Mouse (Mus musculus): ENCODE measurements around the gene Cuedc1.

GRCm38 (mm10) chr11:88065732-88066131, 32.1 kb upstream of the Cuedc1 start:
- TF ChIP-seq GABPA (IDR thresholded peaks at IDR 0.05; ENCODE audit: low read depth, low read length) (no peak), ELF1 (IDR thresholded peaks at IDR 0.05; ENCODE audit: low read depth, low read length) (no peak), TCF12 (IDR thresholded peaks at IDR 0.05; ENCODE audit: low read depth, low read length) (no peak), MXI1 (IDR thresholded peaks at IDR 0.05; ENCODE audit: low read depth, low read length) (no peak), POLR2AphosphoS2 (IDR thresholded peaks at IDR 0.05; ENCODE audit: low read length) (no peak), BHLHE40 (IDR thresholded peaks at IDR 0.05; ENCODE audit: borderline replicate concordance, low read depth, low read length) (no peak), ZNF384 (IDR thresholded peaks at IDR 0.05; ENCODE audit: low read depth, low read length) (peak; percentile 60), CTCF (IDR thresholded peaks at IDR 0.05 in 2 of 3, conservative IDR thresholded peaks at IDR 0.05 in 1 of 3; ENCODE audit: control insufficient read depth in 1 of 3, insufficient read depth in 1 of 3, low read depth in 2 of 3, low read length in 3 of 3, poor library complexity in 1 of 3, severe bottlenecking in 1 of 3) (no peak), MEF2A (IDR thresholded peaks at IDR 0.05; ENCODE audit: extremely low read depth, insufficient replicate concordance, low read depth, low read length, poor library complexity, severe bottlenecking) (no peak), POLR2A (IDR thresholded peaks at IDR 0.05; ENCODE audit: control insufficient read depth in 1 of 2, insufficient read depth in 1 of 2, low read depth in 1 of 2, low read length in 2 of 2, poor library complexity in 1 of 2) (no peak), EP300 (IDR thresholded peaks at IDR 0.05; ENCODE audit: low read depth in 1 of 2, low read length in 2 of 2) (no peak), TAL1 (IDR thresholded peaks at IDR 0.05; ENCODE audit: low read length) (no peak), USF1 (IDR thresholded peaks at IDR 0.05; ENCODE audit: low read depth, low read length) (no peak), ETS1 (IDR thresholded peaks at IDR 0.05; ENCODE audit: low read depth, low read length) (no peak)

Data from MEL (cell line).